Mouse (Mus musculus) liver, adult 2 months (tissue): ENCODE data around the gene Galnt10. TPM values are rescaled to one million over a fixed set of nuclear protein-coding genes. Genes with fewer than 3 reads are reported as not detected.

Source experiments
- DNase-seq: peaks from one replicate; pipeline ENCODE4 v3.0.0-alpha.2; 2011; ENCODE audit warnings: low read depth, low spot score; ENCODE audit errors: extremely low read depth
- H3K27ac ChIP-seq: fragments of 200-500 bp; replicated peaks from 2 replicates; pipeline ENCODE4 v1.5.1; 2012; ENCODE audit warnings: low read depth, mild to moderate bottlenecking, control low read depth, inconsistent platforms, low read length; ENCODE audit not compliant: insufficient read depth
- H3K27me3 ChIP-seq: fragments of 200-500 bp; 2 replicates; pipeline ENCODE4 v1.6.1; 2012; ENCODE audit warnings: mild to moderate bottlenecking, moderate library complexity, low read length, inconsistent platforms; ENCODE audit not compliant: control insufficient read depth, insufficient read depth
- H3K36me3 ChIP-seq: fragments of 200-500 bp; 2 replicates; pipeline ENCODE4 v1.6.1; 2012; ENCODE audit warnings: low read length, inconsistent platforms; ENCODE audit not compliant: control insufficient read depth, insufficient read depth
- H3K4me1 ChIP-seq: fragments of 200-500 bp; 2 replicates; pipeline ENCODE4 v1.6.1; 2011; ENCODE audit warnings: low read length; ENCODE audit not compliant: control insufficient read depth, insufficient read depth
- H3K4me3 ChIP-seq: fragments of 200-500 bp; 2 replicates; pipeline ENCODE4 v1.5.1; 2011; ENCODE audit warnings: low read depth, mild to moderate bottlenecking, control low read depth, low read length, moderate library complexity; ENCODE audit not compliant: insufficient read depth
- H3K79me2 ChIP-seq: fragments of 200-500 bp; 2 replicates; pipeline ENCODE4 v1.6.1; 2012; ENCODE audit warnings: inconsistent platforms, mild to moderate bottlenecking, low read length, moderate library complexity; ENCODE audit not compliant: control insufficient read depth, insufficient read depth
- H3K9ac ChIP-seq: fragments of 200-500 bp; 2 replicates; pipeline ENCODE4 v1.6.1; 2012; ENCODE audit warnings: low read depth, mild to moderate bottlenecking, control low read depth, inconsistent platforms, low read length
- CTCF ChIP-seq: fragments of 200-500 bp; IDR thresholded peaks from 2 replicates; pipeline ENCODE4 v1.5.1; 2011; ENCODE audit warnings: low read depth, low read length, control low read depth
- POLR2A ChIP-seq: fragments of 200-500 bp; IDR thresholded peaks from 2 replicates; pipeline ENCODE4 v1.6.1; 2011; ENCODE audit warnings: low read length, control low read depth; ENCODE audit not compliant: insufficient read depth; ENCODE audit errors: extremely low read depth
- WGBS: fragments of 180-500 bp; shearing (Covaris S2); methylation state at CpG from one replicate; pipeline ENCODE4 v1.1.7; 2018; 5-methylcytosine and 5-hydroxymethylcytosine counted together
- polyA plus RNA-seq: library from polyadenylated mRNA; depleted of rRNA; stranded (reverse); fragments of >200 nt; gene quantifications from 2 replicates; pipeline ENCODE4 v1.2.3, GENCODE M21; 2012
- total RNA-seq: library from RNA; depleted of rRNA; stranded (reverse); fragments of >200 nt; gene quantifications from 2 replicates; pipeline ENCODE4 v1.2.3, GENCODE M21; 2014

Gene Galnt10
- total and polyA plus RNA-seq, 2 experiments, result 2.5 to 3.9 TPM

- 88% methylated on average over 7 of the region's 7 CpGs for WGBS
- Histone ChIP-seq H3K9ac (no peak overlapping the region), H3K36me3 (no peaks in the 10 kb centered on the region), H3K27ac (no peak overlapping the region), H3K4me3 (no peak overlapping the region), H3K4me1 (no peaks in the 10 kb centered on the region), H3K79me2 (no peaks in the 10 kb centered on the region), H3K27me3 (no peaks in the 10 kb centered on the region)
- no peak for DNase-seq
- TF ChIP-seq CTCF (no peak), POLR2A (no peak)
Measured at GRCm38 (mm10) chr11:57631805-57632485, 13.3 kb upstream of the Galnt10 start.

- no peaks in the 10 kb centered on the region for H3K79me2 ChIP-seq
- TF ChIP-seq CTCF (no peak), POLR2A (no peak)
- no peak overlapping the region for H3K27ac ChIP-seq
- H3K27me3 ChIP-seq, result no peaks in the 10 kb centered on the region
- no peak for DNase-seq
- 30% methylated on average over 2 of the region's 2 CpGs for WGBS
- no peaks in the 10 kb centered on the region for H3K36me3 ChIP-seq
- H3K4me3 ChIP-seq, result no peak overlapping the region
- H3K4me1 ChIP-seq, result no peaks in the 10 kb centered on the region
- no peak overlapping the region for H3K9ac ChIP-seq
Measured at GRCm38 (mm10) chr11:57633006-57633405, 12.2 kb upstream of the Galnt10 start.

GRCm38 (mm10) chr11:57633975-57634585 lies 11.2 kb upstream of the Galnt10 start:
- no peak for TF ChIP-seq CTCF
- TF ChIP-seq POLR2A, result no peak
- H3K79me2 ChIP-seq, result no peaks in the 10 kb centered on the region
- no peaks in the 10 kb centered on the region for H3K36me3 ChIP-seq
- no peak overlapping the region for H3K4me3 ChIP-seq
- DNase-seq, result no peak
- H3K9ac ChIP-seq, result no peak overlapping the region
- WGBS, result 80% methylated on average over 6 of the region's 6 CpGs
- no peaks in the 10 kb centered on the region for H3K27me3 ChIP-seq
- H3K27ac ChIP-seq, result no peak overlapping the region
- H3K4me1 ChIP-seq, result no peaks in the 10 kb centered on the region

GRCm38 (mm10) chr11:57635148-57635547 lies 10.1 kb upstream of the Galnt10 start:
- Histone ChIP-seq H3K4me3 (no peak overlapping the region), H3K9ac (no peak overlapping the region), H3K79me2 (no peaks in the 10 kb centered on the region), H3K27me3 (no peaks in the 10 kb centered on the region), H3K36me3 (no peaks in the 10 kb centered on the region), H3K27ac (no peak overlapping the region), H3K4me1 (no peaks in the 10 kb centered on the region)
- no peak for DNase-seq
- 44% methylated on average over 9 of the region's 9 CpGs for WGBS
- no peak for TF ChIP-seq POLR2A
- no peak for TF ChIP-seq CTCF

GRCm38 (mm10) chr11:57643691-57644090 lies 1.6 kb upstream of the Galnt10 start:
- Histone ChIP-seq H3K36me3 (no peaks in the 10 kb centered on the region), H3K4me1 (peaks cover 3% of the 10 kb centered on the region), H3K27me3 (no peaks in the 10 kb centered on the region), H3K9ac (no peak overlapping the region), H3K27ac (no peak overlapping the region), H3K79me2 (0 out of 2 replicates have a peak, but pooled peaks cover 3% of the 10 kb centered on the region), H3K4me3 (no peak overlapping the region)
- WGBS, result 67% methylated on average over 2 of the region's 2 CpGs
- TF ChIP-seq CTCF (no peak), POLR2A (no peak)
- no peak for DNase-seq
